Mouse (Mus musculus) small intestine, adult 2 months (tissue): Measurements from ENCODE around the gene Tuft1. TPM values are rescaled to one million over a fixed set of nuclear protein-coding genes. Genes with fewer than 3 reads are reported as not detected.

Experiments
- H3K27ac ChIP-seq: fragments of 200-500 bp; 2 replicates; pipeline ENCODE4 v1.5.1; 2012; ENCODE audit warnings: low read depth, low read length, control low read depth, inconsistent platforms; ENCODE audit not compliant: insufficient read depth
- H3K27me3 ChIP-seq: fragments of 200-500 bp; 2 replicates; pipeline ENCODE4 v1.6.1; 2012; ENCODE audit warnings: mild to moderate bottlenecking, moderate library complexity, low read length, inconsistent platforms; ENCODE audit not compliant: control insufficient read depth, insufficient read depth
- H3K36me3 ChIP-seq: fragments of 200-500 bp; 2 replicates; pipeline ENCODE4 v1.6.1; 2012; ENCODE audit warnings: mild to moderate bottlenecking, low read length, control low read depth, inconsistent platforms; ENCODE audit not compliant: control insufficient read depth, insufficient read depth
- H3K4me1 ChIP-seq: fragments of 200-500 bp; 2 replicates; pipeline ENCODE4 v1.6.1; 2012; ENCODE audit warnings: low read length, inconsistent platforms, mixed read lengths; ENCODE audit not compliant: control insufficient read depth, insufficient read depth, insufficient read length
- H3K4me3 ChIP-seq: fragments of 200-500 bp; 2 replicates; pipeline ENCODE4 v1.5.1; 2012; ENCODE audit warnings: low read depth, mild to moderate bottlenecking, control low read depth, inconsistent platforms, low read length, moderate library complexity
- CTCF ChIP-seq: fragments of 200-500 bp; IDR thresholded peaks from 2 replicates; pipeline ENCODE4 v1.5.1; 2012; ENCODE audit warnings: low read depth, mild to moderate bottlenecking, control low read depth, inconsistent platforms, low read length, moderate library complexity, mixed read lengths; ENCODE audit not compliant: insufficient replicate concordance, insufficient read length; ENCODE audit errors: extremely low read depth
- POLR2A ChIP-seq: fragments of 200-500 bp; IDR thresholded peaks from 2 replicates; pipeline ENCODE4 v1.6.1; 2012; ENCODE audit warnings: low read depth, mild to moderate bottlenecking, control low read depth, inconsistent platforms, low read length, moderate library complexity
- WGBS: fragments of 180-500 bp; shearing (Covaris S2); methylation state at CpG from one replicate; pipeline ENCODE4 v1.1.7; 2018; 5-methylcytosine and 5-hydroxymethylcytosine counted together
- polyA plus RNA-seq: library from polyadenylated mRNA; depleted of rRNA; stranded (reverse); fragments of >200 nt; gene quantifications from 2 replicates; pipeline ENCODE4 v1.2.3, GENCODE M21; 2012

Gene Tuft1
- polyA plus RNA-seq, 1 experiment = 47.4 TPM

DNA sequence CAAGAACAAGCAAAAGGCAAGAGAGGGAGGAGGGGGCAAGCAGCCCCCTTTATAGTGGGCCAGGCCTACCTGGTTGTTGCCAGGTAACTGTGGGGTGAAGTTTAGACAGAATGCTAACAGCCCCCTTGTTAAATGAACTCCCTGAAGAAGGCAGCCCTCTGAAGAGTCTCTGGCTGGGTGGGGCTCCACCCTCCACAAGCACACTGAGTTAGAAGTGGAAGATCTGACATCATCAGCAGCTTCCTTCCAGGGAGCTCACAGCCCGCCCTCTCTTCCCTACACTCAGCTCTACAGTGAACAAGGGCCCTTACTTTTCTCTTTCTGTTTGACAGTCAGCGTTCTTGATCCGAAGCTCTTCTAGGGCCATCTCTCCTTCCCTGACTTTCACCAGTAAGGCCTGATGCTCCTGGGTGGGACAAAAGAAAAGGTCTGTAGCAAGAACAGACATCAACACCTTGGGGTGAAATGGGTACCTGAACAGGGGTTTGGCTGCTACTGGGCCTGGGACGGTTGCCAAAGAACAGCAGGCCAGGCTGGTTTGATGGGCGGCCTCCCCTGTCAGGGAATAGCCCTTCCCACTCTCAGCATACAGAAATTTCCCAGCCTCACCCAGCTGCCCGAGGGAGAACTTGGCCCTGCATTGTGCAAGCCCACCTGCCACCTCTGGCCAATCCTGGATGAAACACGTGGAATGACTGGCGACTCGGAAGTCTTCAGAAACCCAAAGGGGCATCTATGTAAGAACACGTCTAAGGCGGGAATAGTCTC, 36.7 kb downstream of the Tuft1 start:
- WGBS = 77% methylated on average over 11 of the region's 11 CpGs
- Histone ChIP-seq H3K4me1 (no peaks in the 10 kb centered on the region), H3K36me3 (peaks cover 27% of the 10 kb centered on the region), H3K4me3 (no peak overlapping the region), H3K27me3 (no peaks in the 10 kb centered on the region), H3K27ac (no peak overlapping the region)
- no peak for TF ChIP-seq POLR2A
- TF ChIP-seq CTCF = no peak

DNA sequence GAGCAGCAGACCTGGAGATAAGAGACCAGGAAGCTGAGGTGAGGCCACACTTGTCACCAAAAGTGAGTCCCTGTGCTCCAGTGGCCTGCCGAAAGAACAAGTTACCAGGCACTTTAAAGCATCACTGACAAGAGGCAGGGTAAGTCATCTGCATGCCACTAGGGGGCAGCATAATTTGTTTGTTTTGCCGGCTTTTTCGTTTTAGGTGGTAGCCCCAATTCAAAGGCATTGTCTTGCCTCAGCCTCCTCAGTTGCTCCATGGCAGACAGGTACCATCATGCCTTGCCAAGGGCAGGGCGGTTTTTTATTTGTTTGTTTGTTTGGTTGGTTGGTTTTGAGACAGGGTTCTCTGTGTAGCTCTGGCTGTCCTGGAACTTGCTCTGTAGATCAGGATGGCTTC, 42.0 kb downstream of the Tuft1 start:
- no peaks in the 10 kb centered on the region for H3K27me3 ChIP-seq
- WGBS = 54% methylated on average over 4 of the region's 4 CpGs
- no peaks in the 10 kb centered on the region for H3K4me1 ChIP-seq
- no peak overlapping the region for H3K4me3 ChIP-seq
- H3K36me3 ChIP-seq = peaks cover 37% of the 10 kb centered on the region
- TF ChIP-seq CTCF = peak; percentile 63; the same call in 1 of the 2 replicates
- TF ChIP-seq POLR2A = no peak
- no peak overlapping the region for H3K27ac ChIP-seq

DNA sequence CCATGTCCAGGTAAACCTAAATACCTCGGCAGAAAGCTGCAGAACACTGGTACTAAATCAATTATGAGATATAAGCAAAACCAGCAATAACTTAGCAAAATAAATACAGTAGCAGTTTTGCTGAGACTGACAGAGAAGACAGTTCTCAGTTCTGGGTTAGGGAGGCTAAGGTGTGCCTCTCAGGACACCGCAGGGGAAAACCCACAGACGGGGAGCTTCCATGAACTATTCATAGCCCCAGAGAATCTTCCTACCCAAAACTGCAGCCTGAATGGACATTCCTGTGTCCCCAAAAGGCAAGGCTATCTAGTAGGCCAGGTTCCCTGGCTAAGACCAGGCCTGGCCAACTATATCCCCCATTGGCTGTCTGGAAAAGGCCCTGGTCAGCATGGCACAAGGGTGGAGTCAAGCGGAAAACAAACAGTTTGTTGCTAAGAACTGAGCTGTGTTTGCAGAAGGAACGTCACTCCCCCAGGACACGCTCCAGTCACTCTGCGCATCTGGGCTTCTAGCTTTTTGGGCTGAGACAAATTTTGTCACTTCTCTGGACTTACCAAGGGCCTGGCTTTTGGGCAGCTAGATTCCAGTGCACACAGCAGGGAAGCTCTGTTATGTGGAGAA, 45.3 kb downstream of the Tuft1 start:
- Histone ChIP-seq H3K27ac (no peak overlapping the region), H3K27me3 (no peaks in the 10 kb centered on the region), H3K4me1 (no peaks in the 10 kb centered on the region), H3K36me3 (peaks cover 25% of the 10 kb centered on the region), H3K4me3 (no peak overlapping the region)
- TF ChIP-seq POLR2A (no peak), CTCF (no peak)
- 82% methylated on average over 7 of the region's 7 CpGs for WGBS

DNA sequence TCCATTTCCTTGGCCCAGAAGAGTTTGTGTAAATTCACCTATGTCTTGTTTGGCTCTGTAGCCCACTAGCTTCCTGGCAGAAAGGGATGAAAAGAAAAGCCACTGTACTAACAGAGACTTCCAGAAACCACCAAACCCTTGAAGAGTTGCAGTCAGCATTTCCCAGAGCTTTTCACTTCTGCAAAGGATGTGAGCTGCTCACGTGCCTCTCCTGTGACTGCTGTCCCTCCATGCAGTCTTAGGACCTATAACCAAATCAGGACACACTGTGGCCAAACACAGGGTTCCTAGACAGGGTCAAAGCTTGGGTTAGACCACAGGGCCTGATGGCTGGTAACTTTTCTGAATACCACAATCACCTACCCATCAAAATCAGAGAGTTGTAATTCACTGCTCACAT, 46.4 kb downstream of the Tuft1 start:
- H3K4me3 ChIP-seq = no peak overlapping the region

DNA sequence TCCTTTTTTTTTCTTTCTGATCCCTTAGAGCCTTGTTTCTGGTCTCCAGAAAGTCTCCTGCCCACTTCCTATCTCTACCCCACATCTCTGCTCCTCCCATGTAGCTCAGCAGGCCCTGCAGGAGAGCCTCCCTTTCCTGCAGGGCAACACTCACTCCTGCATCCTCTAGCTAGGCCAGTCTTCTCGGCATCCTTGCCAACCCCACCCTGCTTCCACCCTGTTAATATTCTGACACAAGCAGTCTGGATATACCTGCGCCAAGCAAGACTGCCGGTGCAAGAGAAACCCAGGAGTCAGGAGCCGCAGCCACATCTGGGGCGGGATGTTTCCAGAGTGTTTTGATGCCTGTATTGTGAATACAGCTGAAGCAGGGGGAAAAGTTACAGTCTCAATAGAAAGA, 46.8 kb downstream of the Tuft1 start:
- Histone ChIP-seq H3K4me1 (no peaks in the 10 kb centered on the region), H3K36me3 (peaks cover 25% of the 10 kb centered on the region), H3K27ac (no peak overlapping the region), H3K4me3 (no peak overlapping the region), H3K27me3 (no peaks in the 10 kb centered on the region)
- 83% methylated on average over 5 of the region's 5 CpGs for WGBS
- TF ChIP-seq CTCF = no peak
- no peak for TF ChIP-seq POLR2A

More for the DNA sequence above, 46.4 kb downstream of the Tuft1 start:
- Histone ChIP-seq H3K36me3 (peaks cover 25% of the 10 kb centered on the region), H3K27ac (no peak overlapping the region), H3K27me3 (no peaks in the 10 kb centered on the region), H3K4me1 (no peaks in the 10 kb centered on the region)
- no peak for TF ChIP-seq POLR2A
- no peak for TF ChIP-seq CTCF
- WGBS = 86% methylated on average over 1 of the region's 1 CpGs

DNA sequence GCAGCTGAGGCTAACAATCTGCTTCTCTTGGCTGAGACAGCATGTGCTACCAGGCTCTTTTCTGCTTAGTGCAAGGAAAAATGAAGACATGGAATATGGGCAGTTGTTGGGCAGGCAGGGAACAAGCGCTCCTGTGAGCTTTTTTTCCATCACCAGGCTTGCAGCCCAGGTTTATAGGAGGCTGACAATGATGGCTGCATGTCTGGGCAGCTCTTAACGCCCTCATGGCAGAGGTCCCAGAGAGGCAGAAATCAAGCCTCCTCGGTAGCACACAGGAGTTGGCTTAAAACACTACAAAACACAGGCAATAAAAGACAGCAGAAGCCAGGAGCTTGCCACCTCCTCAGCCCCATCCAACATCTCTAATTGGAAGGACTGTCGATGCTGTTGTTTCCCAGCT, 47.3 kb downstream of the Tuft1 start:
- Histone ChIP-seq H3K27me3 (no peaks in the 10 kb centered on the region), H3K4me3 (no peak overlapping the region), H3K36me3 (peaks cover 23% of the 10 kb centered on the region), H3K4me1 (no peaks in the 10 kb centered on the region), H3K27ac (no peak overlapping the region)
- WGBS = 59% methylated on average over 4 of the region's 4 CpGs
- TF ChIP-seq CTCF (no peak), POLR2A (no peak)

DNA sequence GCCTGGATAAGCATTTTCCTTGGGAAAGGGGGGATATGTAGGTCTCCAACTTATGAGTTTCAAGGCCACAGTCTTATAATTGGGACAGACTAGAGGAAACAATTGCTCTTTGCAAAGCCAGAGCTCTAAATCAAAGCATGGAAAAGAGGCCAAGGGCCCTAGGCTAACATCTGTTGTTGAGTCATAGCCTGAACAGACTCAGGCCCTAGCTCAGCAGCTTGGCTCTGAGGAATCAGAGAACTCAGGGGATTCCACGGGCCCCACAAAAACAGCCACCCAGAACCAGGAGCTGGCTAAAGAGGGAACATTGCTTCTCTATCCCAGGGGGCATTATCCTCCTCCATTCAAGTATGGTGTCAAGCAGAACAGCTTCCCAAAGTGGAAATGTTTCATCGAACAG, 48.1 kb downstream of the Tuft1 start:
- Histone ChIP-seq H3K4me3 (no peak overlapping the region), H3K27me3 (no peaks in the 10 kb centered on the region), H3K27ac (no peak overlapping the region), H3K4me1 (no peaks in the 10 kb centered on the region), H3K36me3 (peaks cover 17% of the 10 kb centered on the region)
- 84% methylated on average over 2 of the region's 2 CpGs for WGBS
- TF ChIP-seq CTCF = no peak
- TF ChIP-seq POLR2A = no peak
